Mouse (Mus musculus) ES-CJ7 (cell line): ENCODE measurements around the gene 4933412E24Rik.

Source experiments
- DNase-seq: peaks from one replicate; pipeline ENCODE4 v3.0.0; 2011; ENCODE audit warnings: low read depth, low spot score

4933412E24Rik gene

DNA sequence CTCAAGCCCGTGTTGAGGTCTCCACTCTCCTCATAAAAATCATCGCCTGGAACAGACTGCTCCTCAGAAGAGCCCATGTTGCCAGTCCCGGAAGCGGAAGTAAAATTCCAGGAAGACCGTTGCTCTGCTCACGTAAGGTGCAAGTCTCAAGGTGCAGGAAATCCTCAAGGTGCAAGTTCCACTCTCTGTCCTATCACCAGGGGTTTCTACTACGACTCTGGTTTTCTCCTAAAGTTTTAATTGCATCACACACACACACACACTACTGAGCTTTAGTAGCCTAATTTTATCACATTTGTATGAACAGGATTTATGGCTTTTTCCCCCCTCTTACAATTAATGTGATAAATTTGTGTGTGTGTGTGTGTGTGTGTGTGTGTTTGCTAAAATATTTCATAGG is at the start of gene 4933412E24Rik:
Gene 4933412E24Rik (minus strand): TSS at position 101 of the 400 bp plus-strand sequence.
- DNase-seq = no peak

DNA sequence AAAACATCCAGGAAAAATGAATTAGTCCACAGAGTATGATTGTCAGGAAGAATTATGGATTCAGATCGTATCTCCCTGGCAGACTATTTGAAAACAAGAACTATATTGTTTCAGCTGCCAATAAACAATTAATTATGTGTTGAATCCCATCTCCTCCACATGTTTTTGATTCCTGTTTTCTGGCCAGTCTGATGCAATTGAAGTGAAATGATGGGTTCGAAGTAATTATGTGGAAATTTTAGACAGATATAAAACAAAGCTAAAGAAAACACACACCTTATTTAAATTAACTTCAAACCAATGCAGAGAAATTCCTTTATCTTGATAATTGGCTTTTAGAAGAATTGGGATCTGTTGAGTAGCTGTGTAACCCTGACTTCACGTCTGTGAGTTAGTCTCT is 14.3 kb upstream of the 4933412E24Rik start:
- no peak for DNase-seq

DNA sequence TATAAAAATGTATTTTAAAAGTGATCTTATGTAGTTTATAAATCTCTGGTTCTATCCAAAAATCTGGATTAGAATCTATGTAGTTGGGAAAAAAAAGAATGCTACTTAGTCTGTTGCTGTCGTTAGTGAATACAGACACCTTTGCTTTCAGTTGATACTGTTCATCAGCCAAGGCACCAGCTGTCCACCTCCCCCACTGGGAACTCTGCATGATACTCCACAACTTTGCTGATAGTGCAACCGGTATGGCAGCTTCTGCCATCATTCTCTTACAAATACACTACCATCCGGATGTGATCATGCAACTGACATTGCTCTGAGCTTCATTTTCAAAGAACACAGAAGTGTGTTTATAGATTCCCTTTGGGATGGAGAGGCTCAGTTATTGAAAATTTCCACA is 4.8 kb upstream of the 4933412E24Rik start:
- no peak for DNase-seq

DNA sequence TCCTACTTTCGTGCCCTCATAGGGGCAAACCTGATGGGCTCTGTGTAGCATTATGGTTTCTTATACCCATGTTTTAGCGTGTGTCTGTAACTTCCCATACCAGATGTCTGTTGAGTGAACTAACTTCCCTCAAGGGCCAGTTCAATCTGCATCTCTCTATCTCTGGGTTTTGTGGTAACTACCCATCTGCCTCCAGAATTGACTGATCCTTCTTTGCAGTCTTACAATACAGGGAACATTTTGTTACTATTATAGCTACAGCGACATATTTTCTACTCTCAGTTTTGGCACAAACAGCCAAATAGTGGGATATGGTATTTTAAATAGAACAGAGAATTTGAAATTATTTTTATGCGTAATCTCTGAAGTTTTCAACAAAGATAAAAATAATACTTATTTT is 6.2 kb downstream of the 4933412E24Rik start:
- DNase-seq = no peak

DNA sequence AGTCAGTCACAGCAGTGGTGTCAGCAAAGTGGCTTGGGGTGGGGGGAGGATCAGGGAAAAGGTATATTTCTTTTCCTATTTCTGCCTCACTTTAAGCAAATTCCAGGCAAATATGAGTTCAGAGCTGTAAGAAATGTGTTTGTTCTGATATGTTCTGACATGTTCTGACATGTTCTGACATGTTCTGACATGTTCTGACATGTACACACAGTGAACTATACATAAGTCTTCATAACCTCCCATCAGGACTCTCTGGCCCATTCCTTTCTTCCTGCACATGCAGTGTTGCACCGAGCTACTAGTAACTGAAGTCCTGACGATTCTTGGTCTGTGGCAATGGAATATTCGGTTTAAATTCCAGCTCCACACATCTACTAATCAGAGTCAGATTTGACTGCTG is 6.8 kb downstream of the 4933412E24Rik start:
- no peak for DNase-seq

DNA sequence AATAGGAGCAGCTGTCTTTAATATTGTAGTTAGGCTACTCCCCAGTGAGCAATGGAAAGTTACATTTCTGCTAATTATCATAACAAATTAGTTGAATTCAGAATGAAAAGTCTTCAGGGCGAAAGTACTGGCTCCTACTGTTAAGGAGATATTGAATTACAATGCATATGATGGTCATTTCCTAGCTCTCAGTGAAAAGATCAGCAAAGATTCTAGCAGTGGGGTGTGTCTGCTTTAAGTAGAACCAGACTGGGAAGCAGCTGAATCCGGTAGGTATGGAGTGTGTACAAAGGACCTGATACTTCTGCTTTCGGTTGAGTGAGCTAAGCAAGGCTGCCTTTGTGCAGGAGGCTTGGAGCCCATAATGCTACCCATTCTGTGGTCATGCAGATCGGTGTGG is 32.6 kb downstream of the 4933412E24Rik start:
- peak; percentile 87 for DNase-seq

DNA sequence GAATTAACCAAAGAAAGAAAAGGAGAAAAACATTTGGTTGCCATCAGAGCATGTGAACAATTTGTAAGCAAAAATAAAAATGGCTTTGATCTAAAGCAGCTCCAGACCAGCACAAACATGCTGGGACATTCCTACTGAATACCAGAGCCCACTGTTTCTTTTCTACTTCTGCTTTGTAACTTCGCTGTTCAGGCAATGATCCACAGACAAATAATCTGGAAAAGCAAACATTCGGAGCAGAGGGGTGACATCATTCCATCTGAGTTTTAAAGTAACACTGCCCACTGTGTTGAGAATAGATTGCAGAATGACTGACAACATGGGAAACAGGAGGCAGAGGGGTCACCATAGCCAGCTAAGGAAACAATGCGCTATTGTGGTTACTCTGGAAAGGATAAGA is 41.1 kb downstream of the 4933412E24Rik start:
- DNase-seq = no peak

DNA sequence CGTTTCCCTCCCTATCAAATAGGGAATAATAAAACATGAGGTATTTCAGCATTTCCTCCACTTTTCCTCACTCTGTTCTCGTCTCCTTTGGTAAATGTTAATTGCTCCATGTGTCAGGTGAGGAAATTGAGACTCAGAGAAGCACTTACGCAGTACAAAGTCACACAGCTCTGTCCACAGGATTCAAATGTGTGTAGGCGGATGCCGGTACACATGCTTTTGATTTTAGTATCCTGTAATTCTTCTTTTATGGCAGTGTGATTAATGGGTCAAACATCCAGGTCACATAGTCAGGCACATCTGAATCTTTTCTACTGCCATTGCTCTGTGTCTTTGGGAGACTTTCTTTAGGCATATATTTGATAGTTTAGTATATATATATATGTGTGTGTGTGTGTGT is 41.8 kb downstream of the 4933412E24Rik start:
- DNase-seq = no peak

DNA sequence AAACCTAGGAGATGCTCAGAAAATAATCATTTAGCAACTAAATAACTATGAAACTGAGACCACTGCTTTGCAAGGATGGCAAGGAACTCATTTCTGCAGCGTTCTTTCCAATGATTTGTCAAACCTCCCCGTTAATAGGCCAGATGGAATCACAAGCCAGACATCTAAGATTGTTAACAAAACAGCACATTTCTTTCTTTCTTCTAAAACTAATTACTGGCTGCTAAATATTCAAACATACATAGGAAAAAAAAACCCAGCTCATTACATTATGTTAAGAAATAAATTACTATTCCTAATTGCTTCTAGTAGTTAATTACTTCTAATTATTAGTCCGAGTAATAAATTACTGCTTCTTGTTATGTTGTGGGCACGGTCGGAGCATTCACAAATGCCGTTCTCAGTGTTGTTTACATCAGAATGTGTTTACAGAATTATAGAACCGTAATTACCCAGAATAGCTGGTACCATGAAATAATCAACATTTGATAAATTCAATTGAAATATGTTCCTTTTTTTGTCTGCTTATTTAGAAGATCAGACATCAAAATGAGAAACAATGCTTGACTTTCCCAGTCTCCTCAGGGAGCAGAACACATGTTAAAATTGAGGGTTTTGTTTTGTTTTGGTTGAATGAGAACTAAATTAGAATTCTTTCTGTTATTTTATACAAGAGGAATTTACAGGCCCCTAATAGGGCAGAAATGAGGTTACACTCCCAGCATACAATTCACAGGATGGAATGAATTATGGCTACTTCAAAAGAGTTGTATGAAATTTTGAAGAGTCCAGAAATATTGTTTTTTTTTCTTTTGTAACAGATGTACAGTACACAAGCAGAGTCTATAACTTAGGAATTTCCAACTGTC is 42.5 kb downstream of the 4933412E24Rik start:
- DNase-seq = no peak
